Mouse (Mus musculus): ENCODE data around the gene Pde1c. TPM values are rescaled to one million over a fixed set of nuclear protein-coding genes. Genes with fewer than 3 reads are reported as not detected.
A peak's percentile ranks its signal among the peaks of the same experiment; 100 is the strongest.

Gene Pde1c
- polyA plus RNA-seq, 1 experiment from 2014 or later = 9.9 TPM

- no peaks in the 10 kb centered on the region for H3K36me3 ChIP-seq (replicated peaks)
Observed at GRCm38 (mm10) chr6:56540247-56540646, 28.7 kb downstream of the Pde1c start.

DNA sequence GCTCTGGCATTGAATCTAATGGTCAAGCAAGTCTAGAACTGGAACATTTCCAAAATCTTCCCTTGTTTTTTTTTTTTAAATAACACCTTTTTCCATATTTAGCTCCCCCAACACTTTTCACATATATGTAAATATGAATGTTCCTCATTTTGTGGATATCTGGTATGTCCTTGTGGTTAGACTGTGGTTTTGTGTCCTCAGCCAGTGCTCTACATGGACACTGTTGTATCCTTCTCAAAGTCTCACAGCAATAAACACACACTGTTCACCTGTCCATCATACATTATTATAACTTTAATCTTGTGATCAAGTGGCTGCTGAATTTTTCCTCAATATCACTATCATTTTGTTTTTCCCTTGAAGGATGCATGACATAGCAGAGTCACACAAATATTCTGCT lies 34.2 kb downstream of the Pde1c start:
- no peaks in the 10 kb centered on the region for H3K9me3 ChIP-seq
- no peaks in the 10 kb centered on the region for H3K36me3 ChIP-seq (replicated peaks)
- H3K27me3 ChIP-seq (replicated peaks) = no peaks in the 10 kb centered on the region
- no peak overlapping the region for H3K4me2 ChIP-seq
- H3K4me1 ChIP-seq = no peaks in the 10 kb centered on the region
- no peak overlapping the region for H3K4me3 ChIP-seq
- no peak overlapping the region for H3K27ac ChIP-seq
- no peak overlapping the region for H3K9ac ChIP-seq
- ATAC-seq (replicated peaks) = no peak

More at GRCm38 (mm10) chr6:56540247-56540646, 28.7 kb downstream of the Pde1c start:
- H3K4me3 ChIP-seq = no peak overlapping the region
- no peak for ATAC-seq (replicated peaks)
- no peaks in the 10 kb centered on the region for H3K27me3 ChIP-seq (replicated peaks)
- 74% methylated on average over 5 of the region's 5 CpGs for WGBS
- H3K4me1 ChIP-seq = no peaks in the 10 kb centered on the region
- H3K9ac ChIP-seq = no peak overlapping the region
- no peak overlapping the region for H3K27ac ChIP-seq
- H3K9me3 ChIP-seq = no peaks in the 10 kb centered on the region
- no peak overlapping the region for H3K4me2 ChIP-seq

GRCm38 (mm10) chr6:56532257-56532656 lies 36.6 kb downstream of the Pde1c start:
- Histone ChIP-seq H3K9ac (no peak overlapping the region), H3K4me2 (no peak overlapping the region), H3K27me3 (replicated peaks) (no peaks in the 10 kb centered on the region), H3K27ac (no peak overlapping the region), H3K36me3 (replicated peaks) (no peaks in the 10 kb centered on the region), H3K4me1 (no peaks in the 10 kb centered on the region), H3K9me3 (no peaks in the 10 kb centered on the region; the same call in 1 of the 2 replicates), H3K4me3 (no peak overlapping the region)
- no peak for ATAC-seq (replicated peaks)
- 85% methylated on average over 2 of the region's 2 CpGs for WGBS

DNA sequence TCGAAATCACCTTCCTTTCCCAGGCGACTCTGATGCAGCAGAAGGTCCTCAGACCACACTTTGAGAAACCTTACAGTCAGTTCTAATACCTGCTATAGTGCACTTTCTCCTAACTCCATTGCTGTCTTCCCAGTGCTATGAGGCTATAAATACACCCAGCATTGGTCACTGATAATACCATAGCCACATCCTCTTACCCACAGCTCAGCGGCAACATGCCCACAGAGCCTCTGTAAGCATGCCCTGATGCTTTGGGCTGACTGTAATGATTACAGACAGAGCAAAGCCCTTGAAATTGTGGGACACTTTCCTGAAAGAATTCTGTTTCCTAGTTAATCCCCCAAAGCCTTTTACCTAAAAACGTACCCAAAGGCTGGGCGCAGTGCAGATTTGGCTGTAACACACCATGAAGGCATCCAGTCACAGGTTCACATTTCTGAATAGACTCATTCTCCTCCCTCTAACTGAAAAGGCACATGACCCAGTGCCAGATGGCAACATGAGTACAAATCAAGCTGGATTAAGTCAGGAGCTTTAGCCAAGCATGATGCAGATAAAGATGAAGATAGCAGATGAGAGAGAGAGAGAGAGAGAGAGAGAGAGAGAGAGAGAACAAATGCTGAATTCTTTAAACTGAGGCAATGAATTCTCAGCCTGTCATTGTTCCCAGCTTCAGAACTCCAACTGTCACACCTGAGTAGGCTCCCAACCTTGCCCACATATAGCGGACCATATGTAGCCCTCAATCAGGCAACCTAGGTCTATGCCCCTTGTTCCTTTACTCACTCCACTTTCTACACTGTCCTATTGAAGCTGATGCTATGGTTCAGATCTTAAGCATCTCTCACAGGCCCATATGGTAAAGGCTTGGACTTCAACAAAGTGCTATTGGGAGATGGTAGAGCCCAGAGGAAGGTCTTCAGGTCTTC lies 44.7 kb downstream of the Pde1c start:
- Histone ChIP-seq H3K4me1 (no peaks in the 10 kb centered on the region; the same call in 1 of the 2 replicates), H3K9ac (no peak overlapping the region), H3K4me3 (no peak overlapping the region), H3K27me3 (replicated peaks) (no peaks in the 10 kb centered on the region), H3K9me3 (no peaks in the 10 kb centered on the region; the same call in 1 of the 2 replicates), H3K27ac (no peak overlapping the region), H3K4me2 (no peak overlapping the region), H3K36me3 (replicated peaks) (no peaks in the 10 kb centered on the region)
- ATAC-seq (replicated peaks) = no peak
- WGBS = 64% methylated on average over 6 of the region's 6 CpGs

- no peak for ATAC-seq (replicated peaks)
- H3K4me1 ChIP-seq = no peaks in the 10 kb centered on the region
- H3K4me2 ChIP-seq = no peak overlapping the region
- no peak overlapping the region for H3K9ac ChIP-seq
- no peaks in the 10 kb centered on the region for H3K9me3 ChIP-seq
- H3K27ac ChIP-seq = no peak overlapping the region
- H3K36me3 ChIP-seq (replicated peaks) = no peaks in the 10 kb centered on the region
- H3K4me3 ChIP-seq = no peak overlapping the region
- 69% methylated on average over 5 of the region's 5 CpGs for WGBS
- H3K27me3 ChIP-seq (replicated peaks) = no peaks in the 10 kb centered on the region
Observed at GRCm38 (mm10) chr6:56489161-56489560, 79.7 kb downstream of the Pde1c start.

GRCm38 (mm10) chr6:56485078-56485477 lies 83.8 kb downstream of the Pde1c start:
- no peak overlapping the region for H3K27ac ChIP-seq
- no peaks in the 10 kb centered on the region for H3K36me3 ChIP-seq (replicated peaks)
- H3K4me2 ChIP-seq = no peak overlapping the region
- 63% methylated on average over 3 of the region's 3 CpGs for WGBS
- H3K9me3 ChIP-seq = no peaks in the 10 kb centered on the region
- H3K27me3 ChIP-seq (replicated peaks) = no peaks in the 10 kb centered on the region
- H3K4me1 ChIP-seq = no peaks in the 10 kb centered on the region
- no peak overlapping the region for H3K4me3 ChIP-seq
- H3K9ac ChIP-seq = no peak overlapping the region
- no peak for ATAC-seq (replicated peaks)

- Histone ChIP-seq H3K4me1 (no peaks in the 10 kb centered on the region), H3K9ac (no peak overlapping the region), H3K9me3 (no peaks in the 10 kb centered on the region), H3K27ac (no peak overlapping the region), H3K27me3 (replicated peaks) (no peaks in the 10 kb centered on the region), H3K36me3 (replicated peaks) (no peaks in the 10 kb centered on the region), H3K4me2 (no peak overlapping the region), H3K4me3 (no peak overlapping the region)
- 3% methylated on average over 6 of the region's 6 CpGs for WGBS
- ATAC-seq (replicated peaks) = peak; percentile 65; the same call in 1 of the 2 replicates
Observed at GRCm38 (mm10) chr6:56480914-56481482, 87.9 kb downstream of the Pde1c start.

- Histone ChIP-seq H3K4me2 (no peak overlapping the region), H3K4me3 (no peak overlapping the region), H3K9ac (no peak overlapping the region), H3K27me3 (replicated peaks) (no peaks in the 10 kb centered on the region), H3K4me1 (no peaks in the 10 kb centered on the region), H3K9me3 (no peaks in the 10 kb centered on the region), H3K36me3 (replicated peaks) (no peaks in the 10 kb centered on the region), H3K27ac (no peak overlapping the region)
- WGBS = 28% methylated on average over 6 of the region's 6 CpGs
- ATAC-seq (replicated peaks) = peak; percentile 88
Observed at GRCm38 (mm10) chr6:56476581-56476980, 92.3 kb downstream of the Pde1c start.

GRCm38 (mm10) chr6:56458098-56458497 lies 110.8 kb downstream of the Pde1c start:
- no peaks in the 10 kb centered on the region for H3K36me3 ChIP-seq (replicated peaks)
- H3K9ac ChIP-seq = no peak overlapping the region
- no peak overlapping the region for H3K4me2 ChIP-seq
- H3K9me3 ChIP-seq = no peaks in the 10 kb centered on the region
- H3K4me3 ChIP-seq = no peak overlapping the region
- H3K27me3 ChIP-seq (replicated peaks) = no peaks in the 10 kb centered on the region
- 61% methylated on average over 3 of the region's 3 CpGs for WGBS
- ATAC-seq (replicated peaks) = no peak
- H3K4me1 ChIP-seq = no peaks in the 10 kb centered on the region
- no peak overlapping the region for H3K27ac ChIP-seq

DNA sequence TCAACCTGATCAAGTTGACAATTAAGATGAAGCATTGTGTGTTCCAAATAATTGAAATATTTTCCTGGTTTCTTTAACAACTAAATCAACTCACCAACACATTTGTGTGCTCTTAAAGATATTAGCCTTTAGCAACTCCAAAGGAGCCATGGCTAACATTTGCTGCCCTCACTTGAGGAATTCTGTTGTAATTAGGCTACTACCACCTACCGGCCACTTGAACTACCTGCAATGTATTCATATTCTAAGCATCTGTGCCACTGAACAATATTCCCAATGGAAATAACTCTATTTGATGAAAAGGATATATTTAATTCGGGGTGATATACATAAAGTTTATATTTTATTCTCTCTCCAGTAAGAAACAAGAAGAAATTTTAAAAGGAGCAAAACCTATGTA lies 121.0 kb downstream of the Pde1c start:
- Histone ChIP-seq H3K27ac (no peak overlapping the region), H3K9ac (no peak overlapping the region), H3K36me3 (replicated peaks) (no peaks in the 10 kb centered on the region), H3K4me1 (no peaks in the 10 kb centered on the region), H3K27me3 (replicated peaks) (no peaks in the 10 kb centered on the region), H3K4me3 (no peak overlapping the region), H3K9me3 (no peaks in the 10 kb centered on the region), H3K4me2 (no peak overlapping the region)
- no peak for ATAC-seq (replicated peaks)
- 26% methylated on average over 2 of the region's 2 CpGs for WGBS

GRCm38 (mm10) chr6:56441501-56441900 lies 127.4 kb downstream of the Pde1c start:
- no peak overlapping the region for H3K27ac ChIP-seq
- H3K4me3 ChIP-seq = no peak overlapping the region
- no peaks in the 10 kb centered on the region for H3K9me3 ChIP-seq
- no peak for ATAC-seq (replicated peaks)
- H3K9ac ChIP-seq = no peak overlapping the region
- no peaks in the 10 kb centered on the region for H3K36me3 ChIP-seq (replicated peaks)
- H3K4me2 ChIP-seq = no peak overlapping the region
- H3K27me3 ChIP-seq (replicated peaks) = no peaks in the 10 kb centered on the region
- 71% methylated on average over 4 of the region's 4 CpGs for WGBS
- no peaks in the 10 kb centered on the region for H3K4me1 ChIP-seq

DNA sequence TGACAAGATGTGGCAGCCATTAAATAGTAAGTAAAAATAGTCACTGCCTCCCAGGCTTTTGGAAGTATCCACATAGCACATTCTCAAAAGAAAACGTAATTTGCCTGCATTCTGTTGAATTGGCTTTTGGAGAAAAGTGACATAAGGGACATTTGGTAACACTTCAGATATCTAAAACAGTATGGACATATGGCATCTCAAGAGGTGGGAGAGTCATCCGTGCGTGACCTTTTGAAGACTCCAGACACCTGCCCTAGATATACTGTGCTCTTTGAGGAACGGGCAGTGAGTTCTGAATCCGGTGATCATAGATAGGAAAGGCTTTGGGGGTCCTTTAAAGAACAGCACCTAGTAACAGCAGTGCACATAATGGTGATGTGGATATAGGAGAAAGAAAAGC lies 143.1 kb downstream of the Pde1c start:
- Histone ChIP-seq H3K4me3 (no peak overlapping the region), H3K9me3 (no peaks in the 10 kb centered on the region), H3K36me3 (replicated peaks) (no peaks in the 10 kb centered on the region), H3K27me3 (replicated peaks) (no peaks in the 10 kb centered on the region), H3K9ac (no peak overlapping the region), H3K4me2 (no peak overlapping the region), H3K27ac (no peak overlapping the region), H3K4me1 (no peaks in the 10 kb centered on the region)
- ATAC-seq (replicated peaks) = no peak
- 87% methylated on average over 5 of the region's 5 CpGs for WGBS

GRCm38 (mm10) chr6:56422866-56423265 lies 146.0 kb downstream of the Pde1c start:
- Histone ChIP-seq H3K9ac (no peak overlapping the region), H3K4me3 (no peak overlapping the region), H3K27me3 (replicated peaks) (no peaks in the 10 kb centered on the region), H3K4me1 (no peaks in the 10 kb centered on the region), H3K4me2 (no peak overlapping the region), H3K36me3 (replicated peaks) (no peaks in the 10 kb centered on the region), H3K27ac (no peak overlapping the region), H3K9me3 (no peaks in the 10 kb centered on the region)
- WGBS = 73% methylated on average over 3 of the region's 3 CpGs
- ATAC-seq (replicated peaks) = no peak

Measured in midbrain, embryonic 15.5 days (tissue).